Mouse (Mus musculus) cerebellum, postnatal 36 days (tissue): ENCODE results near the gene Siah3.
A peak's percentile ranks its signal among the peaks of the same experiment; 100 is the strongest.
"Not testable (repeated sequence)": the region's sequence is repeated elsewhere in the genome, so short reads cannot be mapped to it uniquely, and the experiment has no call there.

Experiments used
- DNase-seq, 2 experiments: peaks; one replicate each; pipeline ENCODE4 v3.0.0; 2021 to 2022; ENCODE audit warnings: mixed read lengths in 2 of 2

Gene Siah3

DNA sequence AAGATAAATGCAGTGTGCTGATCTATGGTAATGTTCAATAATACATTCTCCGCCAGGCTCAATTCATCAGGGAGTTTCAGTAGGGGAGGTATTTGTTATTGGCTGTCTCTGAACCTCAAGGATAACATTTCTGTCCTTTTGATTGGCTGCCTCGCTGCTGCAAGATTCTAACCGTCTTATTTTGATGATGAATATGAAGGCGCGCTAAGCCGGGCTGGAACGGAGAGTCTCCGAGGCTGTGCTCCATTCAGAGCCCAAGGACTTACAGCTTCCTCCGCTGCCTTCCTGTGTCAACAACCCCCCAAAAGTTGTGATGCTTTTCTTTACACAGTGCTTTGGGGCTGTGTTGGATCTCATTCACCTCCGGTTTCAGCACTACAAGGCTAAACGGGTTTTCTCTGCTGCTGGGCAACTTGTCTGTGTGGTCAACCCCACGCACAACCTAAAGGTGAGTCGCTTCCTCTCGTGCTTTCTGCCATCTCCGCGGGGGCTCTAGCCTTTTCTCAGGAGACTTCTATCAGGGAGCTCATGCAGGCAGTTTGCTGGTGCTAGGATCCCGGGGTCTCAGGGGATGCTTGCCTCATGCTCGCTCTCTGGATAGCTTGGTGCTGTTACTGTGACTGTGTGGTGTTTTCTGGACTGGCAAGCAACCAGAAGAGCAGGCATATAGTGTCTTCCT is at the start of gene Siah3:
Gene Siah3 (plus strand): TSS at position 240 of the 679 bp plus-strand sequence.
- DNase-seq, result peak; percentile 25 to 47

GRCm38 (mm10) chr14:75409772-75410171 is 46.0 kb upstream of the Siah3 start:
- DNase-seq, result no peak

DNA sequence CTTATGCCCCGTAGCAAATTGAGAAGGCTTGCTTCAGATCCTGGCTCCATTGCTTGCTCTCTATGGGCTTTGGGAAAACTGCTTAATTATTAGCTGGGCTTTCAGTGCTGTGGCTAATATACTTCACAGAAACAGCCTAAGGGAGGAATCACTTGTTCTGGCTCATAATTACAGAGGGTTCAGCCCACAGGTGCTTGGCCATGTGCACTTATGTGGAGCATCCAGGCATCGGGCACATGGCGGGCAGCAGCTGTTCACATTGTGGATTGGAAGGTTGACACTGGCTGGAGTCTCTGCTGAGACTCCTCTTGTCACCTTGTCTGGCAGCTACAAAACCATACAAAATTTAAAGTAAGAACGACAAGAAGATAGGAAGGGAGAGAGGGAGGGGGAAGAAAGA is 45.4 kb upstream of the Siah3 start:
- DNase-seq, result no peak

- no peak for DNase-seq
Measured at GRCm38 (mm10) chr14:75418721-75419120, 37.1 kb upstream of the Siah3 start.

DNA sequence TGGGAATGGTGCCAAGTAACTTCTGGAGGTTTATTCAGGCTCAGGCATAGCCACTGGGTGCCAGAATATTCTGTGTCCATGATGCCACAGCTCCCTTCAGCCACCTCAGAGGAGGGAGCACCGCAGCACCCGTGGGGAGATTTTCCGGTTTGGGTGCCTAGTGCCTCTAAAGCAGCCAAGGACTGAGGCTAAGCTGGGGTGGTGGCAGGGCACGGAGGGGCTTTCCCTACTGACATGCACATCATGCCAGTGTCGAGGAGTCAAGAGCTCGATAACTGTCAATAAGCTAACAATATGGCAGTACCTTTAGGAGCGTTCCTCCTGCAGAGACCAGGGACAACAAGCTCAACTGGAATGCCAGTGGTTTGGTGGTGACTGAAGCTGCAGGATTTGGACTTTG is 35.9 kb upstream of the Siah3 start:
- no peak for DNase-seq

DNA sequence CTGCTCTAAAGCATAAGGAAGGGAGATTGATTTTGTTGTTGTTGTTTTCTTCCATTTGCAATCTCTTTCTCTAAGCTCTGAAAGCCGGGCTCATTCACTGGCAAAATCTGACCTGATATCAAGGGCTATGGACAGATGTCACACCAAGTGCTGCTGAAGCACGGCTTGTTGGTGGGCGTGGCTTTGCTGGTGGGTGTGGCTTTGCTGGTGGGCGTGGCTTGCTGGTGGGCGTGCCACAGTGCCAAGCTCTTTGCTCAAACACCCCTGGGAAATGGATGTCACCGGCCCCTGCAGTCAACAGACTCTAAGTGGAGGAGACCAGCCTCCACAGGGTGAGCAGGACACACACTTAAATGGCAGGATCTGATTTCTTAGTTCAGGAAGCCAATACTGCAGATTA is 35.0 kb upstream of the Siah3 start:
- no peak for DNase-seq

GRCm38 (mm10) chr14:75431173-75431786 is 24.5 kb upstream of the Siah3 start:
- DNase-seq, result no peak

GRCm38 (mm10) chr14:75432850-75433249 is 22.9 kb upstream of the Siah3 start:
- DNase-seq, result no peak

DNA sequence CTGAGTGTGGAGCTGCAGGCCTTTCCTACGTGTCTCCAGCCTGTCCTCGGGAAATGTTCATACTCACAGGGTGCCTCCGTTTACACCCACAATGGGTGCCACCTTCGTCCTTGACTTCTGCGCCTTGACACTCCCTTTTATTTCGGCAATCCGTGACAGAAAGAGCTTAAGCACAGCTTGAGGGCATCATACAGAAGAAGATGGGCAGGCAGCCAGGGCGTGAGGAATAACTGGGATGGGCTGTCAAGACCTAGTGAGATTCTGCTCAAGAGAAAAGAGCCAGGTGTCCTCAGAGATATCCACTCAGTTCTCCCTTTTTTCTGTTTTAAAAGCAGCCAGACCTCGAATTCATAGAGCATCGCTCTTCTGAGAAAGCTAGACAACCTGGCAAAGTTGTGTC is 21.2 kb upstream of the Siah3 start:
- no peak for DNase-seq

DNA sequence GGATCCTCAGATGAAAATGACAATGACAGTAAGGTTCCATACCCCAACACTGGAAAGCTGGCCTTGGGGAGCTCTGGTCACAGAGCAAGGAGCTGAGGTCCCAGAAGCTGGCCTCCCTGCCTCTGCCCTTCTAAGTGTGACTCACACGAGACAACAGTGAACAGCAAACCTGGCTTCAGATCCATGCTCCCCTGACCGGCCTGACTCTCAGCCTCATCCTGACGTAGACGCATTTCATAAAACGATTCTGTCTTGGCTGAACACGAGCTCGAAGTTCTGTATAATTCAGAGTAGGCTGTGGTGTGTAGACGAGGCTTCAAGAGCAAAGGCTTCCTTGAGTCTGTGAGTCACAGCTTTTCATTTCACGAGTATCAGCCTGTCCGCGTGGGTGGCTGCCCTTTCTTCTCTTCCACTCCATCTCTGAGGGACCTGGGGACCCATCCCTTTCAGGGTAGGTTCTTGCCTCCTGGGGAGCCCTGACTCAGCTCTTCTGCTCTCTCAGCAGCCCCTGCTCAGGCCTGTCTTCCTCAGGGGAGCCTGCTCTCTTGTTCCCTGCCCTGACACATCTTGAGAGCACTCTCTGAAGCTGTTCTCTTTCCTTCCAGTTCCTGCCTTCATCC is 11.2 kb upstream of the Siah3 start:
- DNase-seq, result no peak

GRCm38 (mm10) chr14:75445281-75445947 is 10.4 kb upstream of the Siah3 start:
- peak; percentile 35 for DNase-seq

DNA sequence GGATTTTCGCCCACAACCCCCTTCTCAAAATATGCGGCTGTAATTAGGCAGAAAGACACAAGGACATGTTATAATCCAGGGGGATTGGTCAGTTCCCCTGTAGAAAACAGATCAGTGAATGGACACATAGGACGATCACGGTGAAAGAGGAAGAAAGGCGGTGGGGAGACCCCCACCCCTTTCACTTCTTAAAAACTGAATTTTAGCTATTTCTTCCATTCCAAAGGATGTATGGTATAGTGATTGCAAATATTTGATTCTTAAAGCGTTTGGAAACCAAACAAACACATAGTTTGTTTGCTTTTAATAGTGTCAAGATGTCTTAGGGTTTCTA is 9.9 kb upstream of the Siah3 start:
- DNase-seq, result no peak

DNA sequence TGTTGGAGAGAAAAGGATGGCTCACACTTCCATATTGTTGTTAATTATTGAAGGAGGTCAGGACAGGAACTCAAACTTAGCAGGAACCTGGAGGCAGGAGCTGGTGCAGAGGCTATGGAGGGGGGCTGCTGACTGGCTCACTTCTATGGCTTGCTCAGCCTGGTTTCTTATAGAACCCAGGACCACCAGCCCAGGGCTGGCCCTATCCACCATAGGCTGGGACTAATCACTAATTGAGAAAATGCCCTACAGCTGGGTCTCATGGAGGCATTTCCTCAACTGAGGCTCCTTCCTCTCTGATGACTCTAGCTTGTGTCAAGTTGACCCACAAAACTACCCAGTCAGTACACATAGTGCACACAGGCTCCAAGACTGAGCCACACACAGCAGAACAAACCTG is 9.5 kb upstream of the Siah3 start:
- not testable (repeated sequence) for DNase-seq

- DNase-seq, result no peak
Measured at GRCm38 (mm10) chr14:75453906-75454305, 1.9 kb upstream of the Siah3 start.

DNA sequence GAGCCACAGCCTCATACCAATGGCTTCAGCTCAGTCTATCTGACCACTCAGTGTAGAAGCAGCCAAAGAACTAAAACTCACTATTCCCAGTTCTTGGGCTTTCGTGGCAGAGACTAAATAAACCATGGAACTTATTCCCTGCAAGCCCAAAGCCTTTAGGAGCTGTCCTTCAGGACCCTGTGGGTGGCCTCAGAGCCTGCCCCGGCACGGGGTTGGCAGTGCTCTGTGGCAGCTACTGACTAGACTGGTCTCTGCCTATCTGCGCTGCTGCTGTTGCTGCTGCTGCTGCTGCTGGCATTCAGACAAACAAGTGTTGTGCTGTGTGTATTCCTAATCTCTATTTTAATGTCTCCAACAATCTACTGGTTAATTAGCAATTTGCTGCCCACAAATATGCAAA is 1.1 kb upstream of the Siah3 start:
- no peak for DNase-seq

- no peak for DNase-seq
Measured at GRCm38 (mm10) chr14:75455361-75455742, 430 bp upstream of the Siah3 start.

GRCm38 (mm10) chr14:75456489-75457220 is 873 bp downstream of the Siah3 start:
- DNase-seq, result peak; percentile 26 to 37

DNA sequence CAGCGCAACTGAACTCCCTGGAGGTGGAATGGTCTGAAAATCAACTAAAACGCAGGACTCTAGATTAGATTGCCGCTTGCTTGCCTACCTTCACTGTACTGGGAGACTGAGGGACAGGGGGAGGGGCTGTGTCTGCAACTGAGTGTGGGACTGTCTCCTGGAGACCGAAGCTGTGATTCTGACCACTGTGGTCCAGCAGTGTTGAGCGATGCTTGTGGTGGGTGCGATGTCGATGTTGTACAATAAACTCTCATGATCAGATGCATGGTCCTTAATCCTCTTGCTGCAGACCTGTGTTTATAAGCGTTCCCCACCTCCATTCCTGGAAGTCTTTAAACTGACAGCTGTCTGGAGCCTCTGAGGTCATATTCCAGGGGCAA is 1.4 kb downstream of the Siah3 start:
- DNase-seq, result peak; percentile 12 to 36

DNA sequence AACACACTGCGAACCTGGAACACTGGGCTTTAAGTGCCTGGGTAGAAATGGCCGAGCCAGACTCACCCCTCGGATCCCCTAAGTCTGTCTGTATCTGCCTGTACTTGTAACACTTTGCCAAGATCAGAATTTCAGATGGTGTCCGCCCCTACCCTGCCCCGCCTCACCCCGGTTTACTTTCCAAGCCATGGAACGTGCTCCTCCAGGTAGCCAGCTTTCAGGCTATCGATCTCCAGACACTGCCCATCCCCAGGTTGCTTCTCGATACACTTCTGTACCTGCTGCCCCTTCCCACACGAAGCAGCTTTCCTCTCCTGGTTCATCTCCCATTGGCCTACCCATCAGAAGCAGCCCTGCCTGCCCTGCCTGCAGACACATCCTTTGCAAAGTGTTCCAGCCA is 3.6 kb downstream of the Siah3 start:
- DNase-seq, result no peak

GRCm38 (mm10) chr14:75459991-75460390 is 4.2 kb downstream of the Siah3 start:
- no peak for DNase-seq

DNA sequence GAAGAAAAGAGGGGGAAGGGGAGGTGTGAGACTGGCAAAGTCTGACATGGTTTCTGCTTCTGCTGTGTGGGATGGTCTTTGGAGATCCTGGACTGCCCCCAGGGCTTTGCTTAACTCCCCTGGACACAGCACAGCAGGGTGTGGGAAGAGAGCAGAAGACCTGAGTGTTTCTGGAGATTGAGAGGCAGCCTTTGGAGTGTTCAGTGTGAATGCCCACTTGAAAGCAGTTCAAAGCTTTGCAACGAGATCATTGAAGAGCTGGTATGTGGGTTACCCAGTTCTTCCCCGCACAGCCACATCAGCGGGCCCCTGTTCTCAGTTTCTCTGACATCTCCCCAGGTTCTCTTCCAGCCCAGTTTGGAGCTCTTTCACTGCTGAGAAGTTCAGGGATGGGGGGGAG is 4.7 kb downstream of the Siah3 start:
- no peak for DNase-seq

DNA sequence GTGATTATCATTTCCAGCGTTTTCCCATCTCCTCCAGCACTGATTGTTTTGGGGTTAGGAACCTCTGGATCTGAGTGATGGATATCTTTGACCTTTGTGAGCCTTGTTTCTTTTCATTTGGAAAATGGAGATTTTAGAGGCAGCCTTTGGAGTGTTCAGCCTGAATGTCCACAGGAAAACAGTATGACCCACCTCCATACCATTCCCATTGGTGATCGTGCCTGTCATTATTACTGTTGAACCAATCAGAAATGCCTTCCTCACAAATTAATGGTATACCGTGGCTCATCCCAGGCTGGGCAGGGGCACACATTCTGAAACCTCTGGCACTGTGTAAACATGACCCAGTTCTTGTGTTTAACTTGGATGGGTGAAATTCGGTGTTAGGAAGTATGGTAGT is 6.0 kb downstream of the Siah3 start:
- DNase-seq, result no peak

DNA sequence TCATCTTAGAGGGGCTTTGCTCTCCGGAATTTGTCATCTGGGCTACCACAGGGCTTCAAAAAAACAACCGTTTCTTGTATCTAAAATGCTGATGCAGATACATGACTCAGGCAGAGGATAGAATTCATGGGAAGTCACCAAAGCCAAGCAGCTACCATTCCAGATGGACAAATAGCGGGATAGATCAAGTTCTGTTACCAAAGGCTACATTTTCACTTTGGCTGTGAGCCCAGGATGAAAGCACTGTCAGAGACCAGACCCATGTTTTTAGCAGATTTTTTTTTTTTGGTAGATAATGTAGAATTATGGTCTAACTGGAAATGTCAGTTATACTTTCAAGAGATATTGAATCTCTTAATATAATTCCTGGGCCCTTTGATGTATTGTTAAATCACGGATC is 7.4 kb downstream of the Siah3 start:
- peak in 1 of 2 experiments; percentile 17 for DNase-seq
